Mouse (Mus musculus) ES-E14 (cell line): Measurements from ENCODE around the gene Dync1i1. TPM values are rescaled to one million over a fixed set of nuclear protein-coding genes. Genes with fewer than 3 reads are reported as not detected.

Experiments used
- DNase-seq: peaks from one replicate; pipeline ENCODE4 v3.0.0-alpha.2; 2013; ENCODE audit warnings: low read depth, low spot score
- H3K27ac ChIP-seq: 2 replicates; pipeline ENCODE4 v1.5.1; 2012; ENCODE audit warnings: low read depth, mild to moderate bottlenecking, low read length, moderate library complexity, mixed read lengths; ENCODE audit not compliant: poor library complexity, insufficient read depth, severe bottlenecking
- H3K36me3 ChIP-seq: 2 replicates; pipeline ENCODE4 v1.6.1; 2012; ENCODE audit warnings: mild to moderate bottlenecking, low read length, moderate library complexity, mixed read lengths; ENCODE audit not compliant: control insufficient read depth, poor library complexity, insufficient read depth, severe bottlenecking
- H3K4me1 ChIP-seq, 2 experiments: fragments of 150-350 bp in 1 of 2; sonication (generic) in 1 of 2; 2 replicates each; pipeline ENCODE4 v1.6.1; 2012; ENCODE audit warnings: low read length in 2 of 2, mild to moderate bottlenecking in 1 of 2, mixed read lengths in 1 of 2; ENCODE audit not compliant: control insufficient read depth in 2 of 2, insufficient read depth in 2 of 2, poor library complexity in 1 of 2
- H3K4me3 ChIP-seq, 2 experiments: fragments of 150-350 bp in 1 of 2; sonication (generic) in 1 of 2; 2 replicates each; pipeline ENCODE4 v1.5.1; 2012; ENCODE audit warnings: low read length in 2 of 2, low read depth in 1 of 2, mild to moderate bottlenecking in 1 of 2, mixed read lengths in 1 of 2; ENCODE audit not compliant: insufficient read depth in 1 of 2, poor library complexity in 1 of 2, severe bottlenecking in 1 of 2
- H3K9ac ChIP-seq: 2 replicates; pipeline ENCODE4 v1.6.1; 2012; ENCODE audit warnings: low read depth, mild to moderate bottlenecking, low read length, mixed read lengths; ENCODE audit not compliant: poor library complexity, insufficient read depth, severe bottlenecking
- H3K9me3 ChIP-seq: fragments of 150-350 bp; sonication (generic); 2 replicates; pipeline ENCODE4 v1.6.1; 2012; ENCODE audit warnings: low read depth, mild to moderate bottlenecking, low read length; ENCODE audit not compliant: control insufficient read depth, insufficient read depth
- CHD2 ChIP-seq: IDR thresholded peaks from 2 replicates; pipeline ENCODE4 v1.6.1; 2014; ENCODE audit warnings: mild to moderate bottlenecking, low read depth, low read length, inconsistent platforms
- HCFC1 ChIP-seq: IDR thresholded peaks from 2 replicates; pipeline ENCODE4 v1.6.1; 2012; ENCODE audit warnings: low read length, inconsistent platforms, borderline replicate concordance; ENCODE audit not compliant: insufficient read depth
- MAFK ChIP-seq: IDR thresholded peaks from 2 replicates; pipeline ENCODE4 v1.6.1; 2014; ENCODE audit warnings: mild to moderate bottlenecking, low read depth, low read length, inconsistent platforms; ENCODE audit not compliant: insufficient read depth
- ZC3H11A ChIP-seq: IDR thresholded peaks from 2 replicates; pipeline ENCODE4 v1.6.1; 2012; ENCODE audit warnings: low read depth, mild to moderate bottlenecking, inconsistent platforms, low read length, borderline replicate concordance
- ZNF384 ChIP-seq: IDR thresholded peaks from 2 replicates; pipeline ENCODE4 v1.6.1; 2012; ENCODE audit warnings: low read depth, low read length, inconsistent platforms
- in situ Hi-C, 2 experiments: fragments of 600-800 bp; cut with MboI; formaldehyde crosslinking; loops; one replicate each; pipeline ENCODE4 v1.15.1; 2025; ENCODE audit warnings: low sequenced_read_pairs in 2 of 2, inconsistent platforms in 1 of 2; ENCODE audit not compliant: unreplicated experiment in 2 of 2
- total RNA-seq: library from RNA; depleted of rRNA; stranded (reverse); fragments of 300-350 nt; gene quantifications from 2 replicates; pipeline ENCODE4 v1.2.3, GENCODE M21; 2012

The Dync1i1 gene
- total RNA-seq, 1 experiment, result 0.71 TPM

- no peak for TF ChIP-seq HCFC1
- TF ChIP-seq ZC3H11A, result no peak
- no peak for TF ChIP-seq ZNF384
- no peak for TF ChIP-seq MAFK
- TF ChIP-seq CHD2, result no peak
- Histone ChIP-seq H3K27ac (no peak overlapping the region), H3K9me3 (no peaks in the 10 kb centered on the region), H3K4me1 (no peaks in the 10 kb centered on the region), H3K4me3 (no peak overlapping the region), H3K9ac (no peak overlapping the region), H3K36me3 (no peaks in the 10 kb centered on the region)
- in situ Hi-C loops, result no loop called here
- no peak for DNase-seq
Measured at GRCm38 (mm10) chr6:5819674-5820073, 94.2 kb downstream of the Dync1i1 start.

- no peak overlapping the region for H3K4me3 ChIP-seq
- in situ Hi-C loops, result no loop called here
- H3K9ac ChIP-seq, result no peak overlapping the region
- H3K9me3 ChIP-seq, result no peaks in the 10 kb centered on the region
- no peaks in the 10 kb centered on the region for H3K36me3 ChIP-seq
- TF ChIP-seq ZNF384 (no peak), CHD2 (no peak), HCFC1 (no peak)
- peaks cover 0 to 1% of the 10 kb centered on the region in 2 experiments; a peak in 1 of 4 replicates for H3K4me1 ChIP-seq
- no peak for DNase-seq
- H3K27ac ChIP-seq, result no peak overlapping the region
Measured at GRCm38 (mm10) chr6:5825461-5825860, 100.0 kb downstream of the Dync1i1 start.

- peak; percentile 41 for DNase-seq
- peaks cover 0 to 1% of the 10 kb centered on the region in 2 experiments; a peak in 1 of 4 replicates for H3K4me1 ChIP-seq
- H3K4me3 ChIP-seq, result no peak overlapping the region
- H3K27ac ChIP-seq, result no peak overlapping the region
- no peaks in the 10 kb centered on the region for H3K9me3 ChIP-seq
- TF ChIP-seq CHD2, result no peak
- no peak for TF ChIP-seq HCFC1
- no peak for TF ChIP-seq MAFK
- no peak for TF ChIP-seq ZNF384
- no peak for TF ChIP-seq ZC3H11A
- H3K36me3 ChIP-seq, result no peaks in the 10 kb centered on the region
- in situ Hi-C loops, result no loop called here
- H3K9ac ChIP-seq, result no peak overlapping the region
Measured at GRCm38 (mm10) chr6:5827064-5827463, 101.6 kb downstream of the Dync1i1 start.

- H3K4me1 ChIP-seq, result peaks cover 0 to 1% of the 10 kb centered on the region in 2 experiments; a peak in 1 of 4 replicates
- H3K4me3 ChIP-seq, result no peak overlapping the region
- no peak overlapping the region for H3K9ac ChIP-seq
- no peak for DNase-seq
- no peak overlapping the region for H3K27ac ChIP-seq
- in situ Hi-C loops, result no loop called here
- H3K36me3 ChIP-seq, result no peaks in the 10 kb centered on the region
- H3K9me3 ChIP-seq, result no peaks in the 10 kb centered on the region
- no peak for TF ChIP-seq ZNF384
- TF ChIP-seq ZC3H11A, result no peak
- no peak for TF ChIP-seq CHD2
- no peak for TF ChIP-seq MAFK
Measured at GRCm38 (mm10) chr6:5828409-5828974, 103.1 kb downstream of the Dync1i1 start.

- Histone ChIP-seq H3K9ac (no peak overlapping the region), H3K9me3 (no peaks in the 10 kb centered on the region), H3K4me3 (no peak overlapping the region), H3K36me3 (no peaks in the 10 kb centered on the region), H3K27ac (no peak overlapping the region), H3K4me1 (peaks cover 0 to 1% of the 10 kb centered on the region in 2 experiments; a peak in 1 of 4 replicates)
- TF ChIP-seq HCFC1 (no peak), ZC3H11A (no peak), ZNF384 (no peak), MAFK (no peak), CHD2 (no peak)
- no peak for DNase-seq
- in situ Hi-C loops, result no loop called here
Measured at GRCm38 (mm10) chr6:5829148-5829547, 103.7 kb downstream of the Dync1i1 start.
